Mouse (Mus musculus) heart, postnatal 0 days (tissue): ENCODE results near the gene Per1.

ENCODE experiments used
- CTCF ChIP-seq: IDR thresholded peaks from 2 replicates; pipeline ENCODE4 v1.5.1; 2016; ENCODE audit warnings: antibody characterized with exemption, control low read depth, low read depth
- EP300 ChIP-seq: IDR thresholded peaks from 2 replicates; pipeline ENCODE4 v1.6.1; 2016; ENCODE audit warnings: antibody characterized with exemption, low read depth

DNA sequence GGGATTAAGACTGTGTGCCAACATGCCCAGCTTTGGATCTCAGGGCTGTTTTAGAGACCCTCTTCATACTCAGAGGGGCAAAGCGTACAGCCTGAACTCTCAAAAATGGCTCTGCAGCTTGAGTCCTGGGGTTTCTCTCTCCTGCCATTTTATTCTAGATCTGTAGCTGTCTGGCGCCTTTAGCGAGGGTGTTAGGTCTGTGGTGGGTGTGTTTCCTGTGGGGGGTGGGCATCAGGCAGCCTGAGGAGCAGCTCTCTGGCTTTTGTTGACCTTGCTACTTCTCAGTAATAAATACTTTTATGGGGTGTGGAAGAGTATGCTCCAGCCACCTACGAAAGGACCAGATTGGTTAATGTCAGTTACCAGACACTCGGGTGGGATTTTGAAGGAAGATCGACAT lies 17.0 kb upstream of the Per1 start:
- TF ChIP-seq CTCF (no peak), EP300 (no peak)
